Mouse (Mus musculus): ENCODE measurements around the gene Ankfn1. TPM values are rescaled to one million over a fixed set of nuclear protein-coding genes. Genes with fewer than 3 reads are reported as not detected.

Ankfn1 gene
- polyA plus RNA-seq, 1 experiment from 2014 or later, result 0.16 TPM

DNA sequence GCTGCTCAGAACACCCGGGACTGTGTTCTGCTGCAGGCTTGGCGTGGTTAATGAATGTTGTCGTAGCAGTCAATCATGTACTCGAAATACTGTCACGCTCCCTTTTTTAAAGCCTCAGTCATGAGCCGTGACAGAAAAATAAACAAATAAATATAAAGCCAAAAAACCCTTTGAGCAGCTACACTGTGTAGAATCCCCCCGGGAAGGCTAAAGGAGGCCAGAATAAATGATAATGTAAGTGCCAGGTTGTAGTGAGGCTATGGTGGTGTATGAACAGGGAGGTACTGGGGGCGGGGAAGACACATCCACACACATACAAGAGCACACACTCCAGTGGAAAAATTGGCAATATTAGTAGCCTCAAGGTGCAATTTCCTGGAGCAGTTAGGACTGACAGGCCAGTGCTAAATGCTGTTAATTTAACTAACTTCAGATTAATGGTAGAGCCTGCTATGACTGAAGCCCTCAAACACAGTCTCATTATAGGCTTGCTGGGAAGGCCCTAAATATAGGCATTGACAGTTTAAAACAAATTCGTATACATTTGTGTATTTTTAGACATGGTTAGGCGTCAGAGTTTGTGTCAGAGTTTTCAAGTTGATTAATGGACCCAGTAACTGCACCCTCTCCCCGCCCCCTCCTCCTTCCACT, 270.7 kb downstream of the Ankfn1 start:
- Histone ChIP-seq H3K4me3 (ENCODE audit: low read length) (no peak overlapping the region), H3K36me3 (ENCODE audit: insufficient read depth, low read length) (no peaks in the 10 kb centered on the region), H3K9ac (replicated peaks; ENCODE audit: low read length) (no peak overlapping the region), H3K4me2 (replicated peaks; ENCODE audit: low read depth, low read length) (no peak overlapping the region), H3K4me1 (ENCODE audit: insufficient read depth, low read length) (peaks cover 18% of the 10 kb centered on the region), H3K9me3 (ENCODE audit: low read length) (no peaks in the 10 kb centered on the region), H3K27me3 (ENCODE audit: insufficient read depth, low read length) (peaks cover 8% of the 10 kb centered on the region; the same call in 1 of the 2 replicates), H3K27ac (ENCODE audit: low read length) (no peak overlapping the region)
- peak; percentile 36; the same call in 1 of the 2 replicates for ATAC-seq (ENCODE audit: low FRiP score, low TSS enrichment)
- WGBS, result 24% methylated on average over 11 of the region's 11 CpGs

DNA sequence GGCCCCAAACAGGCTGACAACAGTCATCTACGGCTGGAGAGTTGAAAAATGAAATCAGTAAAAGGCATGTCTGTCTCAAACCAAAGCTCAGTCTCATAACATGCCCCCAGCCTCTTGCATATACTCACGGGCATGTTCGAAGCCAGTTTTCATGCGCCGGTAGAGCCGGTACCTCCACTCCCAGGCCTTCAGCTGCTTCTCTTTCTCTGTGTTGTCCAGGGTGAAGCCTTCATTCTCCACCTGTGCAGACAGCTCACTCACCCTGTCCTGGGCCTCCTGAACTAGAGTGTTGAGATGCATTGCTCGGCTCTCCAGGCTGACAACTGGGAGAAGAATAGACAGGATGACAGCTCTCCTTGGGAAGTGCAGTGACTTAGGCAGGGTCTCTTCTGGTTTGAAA, 272.4 kb downstream of the Ankfn1 start:
- Histone ChIP-seq H3K27ac (ENCODE audit: low read length) (no peak overlapping the region), H3K36me3 (ENCODE audit: insufficient read depth, low read length) (no peaks in the 10 kb centered on the region), H3K27me3 (ENCODE audit: insufficient read depth, low read length) (peaks cover 6% of the 10 kb centered on the region; the same call in 1 of the 2 replicates), H3K4me2 (replicated peaks; ENCODE audit: low read depth, low read length) (no peak overlapping the region), H3K4me1 (ENCODE audit: insufficient read depth, low read length) (peaks cover 18% of the 10 kb centered on the region), H3K9ac (replicated peaks; ENCODE audit: low read length) (no peak overlapping the region), H3K9me3 (ENCODE audit: low read length) (no peaks in the 10 kb centered on the region), H3K4me3 (ENCODE audit: low read length) (no peak overlapping the region)
- no peak for ATAC-seq (ENCODE audit: low FRiP score, low TSS enrichment)
- WGBS, result 85% methylated on average over 7 of the region's 7 CpGs

DNA sequence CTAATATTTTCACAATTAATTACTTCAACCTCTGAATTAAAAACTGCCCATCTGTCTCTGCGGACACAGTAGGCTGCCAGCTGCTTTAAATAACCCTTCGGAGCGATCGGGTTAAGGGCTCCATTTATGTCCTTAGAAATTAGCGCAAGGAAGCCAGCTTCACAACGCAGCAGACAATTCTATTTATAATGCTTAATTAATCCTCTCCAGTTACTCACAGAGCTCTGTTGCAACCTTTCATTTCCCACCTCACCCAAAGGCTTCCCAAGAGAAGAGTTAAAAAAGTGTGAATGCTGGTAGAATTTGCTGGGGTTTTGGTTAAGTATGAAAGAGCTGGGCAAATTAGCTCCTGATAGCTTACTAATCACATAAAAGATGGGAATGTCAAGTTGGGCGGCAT, 275.7 kb downstream of the Ankfn1 start:
- Histone ChIP-seq H3K4me1 (ENCODE audit: insufficient read depth, low read length) (peaks cover 4% of the 10 kb centered on the region), H3K9me3 (ENCODE audit: low read length) (no peaks in the 10 kb centered on the region), H3K9ac (replicated peaks; ENCODE audit: low read length) (no peak overlapping the region), H3K27me3 (ENCODE audit: insufficient read depth, low read length) (no peaks in the 10 kb centered on the region), H3K4me3 (ENCODE audit: low read length) (no peak overlapping the region), H3K27ac (ENCODE audit: low read length) (no peak overlapping the region), H3K36me3 (ENCODE audit: insufficient read depth, low read length) (no peaks in the 10 kb centered on the region), H3K4me2 (replicated peaks; ENCODE audit: low read depth, low read length) (no peak overlapping the region)
- no peak for ATAC-seq (ENCODE audit: low FRiP score, low TSS enrichment)
- WGBS, result 48% methylated on average over 7 of the region's 7 CpGs

DNA sequence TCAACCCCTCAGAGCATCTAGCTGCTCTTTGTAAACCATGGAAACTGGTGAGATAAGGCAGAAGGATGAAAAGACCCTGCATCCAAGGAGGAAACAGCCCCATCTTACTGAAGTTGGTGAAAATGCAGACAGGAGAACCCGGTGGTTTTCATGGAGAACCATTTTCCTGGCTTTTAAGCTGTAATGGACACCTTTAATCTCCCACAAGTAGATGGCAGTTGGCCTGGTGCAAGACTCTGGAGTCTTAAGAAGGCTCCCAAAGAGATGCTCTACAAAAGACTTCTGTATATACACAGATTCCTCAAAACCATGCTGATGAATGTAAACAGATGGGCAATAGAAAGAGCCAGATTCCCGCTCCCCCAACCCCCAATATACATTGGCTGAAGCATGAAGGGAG, 276.5 kb downstream of the Ankfn1 start:
- 86% methylated on average over 2 of the region's 2 CpGs for WGBS
- no peak overlapping the region for H3K9ac ChIP-seq (replicated peaks; ENCODE audit: low read length)
- H3K9me3 ChIP-seq (ENCODE audit: low read length), result no peaks in the 10 kb centered on the region
- H3K4me1 ChIP-seq (ENCODE audit: insufficient read depth, low read length), result no peaks in the 10 kb centered on the region
- H3K4me2 ChIP-seq (replicated peaks; ENCODE audit: low read depth, low read length), result no peak overlapping the region
- H3K4me3 ChIP-seq (ENCODE audit: low read length), result no peak overlapping the region
- H3K27ac ChIP-seq (ENCODE audit: low read length), result no peak overlapping the region
- no peak for ATAC-seq (ENCODE audit: low FRiP score, low TSS enrichment)
- H3K36me3 ChIP-seq (ENCODE audit: insufficient read depth, low read length), result no peaks in the 10 kb centered on the region
- H3K27me3 ChIP-seq (ENCODE audit: insufficient read depth, low read length), result no peaks in the 10 kb centered on the region

DNA sequence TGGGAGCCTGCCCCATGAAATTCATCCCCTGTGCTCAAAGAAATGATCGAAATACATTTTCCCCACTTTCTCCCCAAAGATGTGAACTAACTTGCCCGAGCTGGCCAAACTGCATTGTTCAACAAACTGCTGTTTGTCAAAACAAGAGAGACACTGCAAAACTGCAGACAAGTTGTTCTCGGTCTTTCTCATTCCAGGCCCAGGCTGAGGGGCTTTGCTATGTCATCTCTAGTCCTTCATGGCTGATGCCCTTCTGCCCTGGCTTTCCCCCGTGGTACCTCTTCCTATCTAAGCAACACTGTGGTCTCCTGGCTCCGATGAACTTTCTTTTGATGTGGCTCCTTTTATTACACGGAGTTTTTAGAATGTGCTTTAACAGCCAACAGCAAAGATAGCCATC, 296.4 kb downstream of the Ankfn1 start:
- H3K4me2 ChIP-seq (replicated peaks; ENCODE audit: low read depth, low read length), result no peak overlapping the region
- 0 out of 2 replicates have a peak, but pooled peaks cover under 1% of the 10 kb centered on the region for H3K4me1 ChIP-seq (ENCODE audit: insufficient read depth, low read length)
- no peaks in the 10 kb centered on the region for H3K27me3 ChIP-seq (ENCODE audit: insufficient read depth, low read length)
- H3K36me3 ChIP-seq (ENCODE audit: insufficient read depth, low read length), result no peaks in the 10 kb centered on the region
- no peaks in the 10 kb centered on the region for H3K9me3 ChIP-seq (ENCODE audit: low read length)
- ATAC-seq (ENCODE audit: low FRiP score, low TSS enrichment), result no peak
- no peak overlapping the region for H3K9ac ChIP-seq (replicated peaks; ENCODE audit: low read length)
- H3K4me3 ChIP-seq (ENCODE audit: low read length), result no peak overlapping the region
- 35% methylated on average over 6 of the region's 6 CpGs for WGBS
- no peak overlapping the region for H3K27ac ChIP-seq (ENCODE audit: low read length)

DNA sequence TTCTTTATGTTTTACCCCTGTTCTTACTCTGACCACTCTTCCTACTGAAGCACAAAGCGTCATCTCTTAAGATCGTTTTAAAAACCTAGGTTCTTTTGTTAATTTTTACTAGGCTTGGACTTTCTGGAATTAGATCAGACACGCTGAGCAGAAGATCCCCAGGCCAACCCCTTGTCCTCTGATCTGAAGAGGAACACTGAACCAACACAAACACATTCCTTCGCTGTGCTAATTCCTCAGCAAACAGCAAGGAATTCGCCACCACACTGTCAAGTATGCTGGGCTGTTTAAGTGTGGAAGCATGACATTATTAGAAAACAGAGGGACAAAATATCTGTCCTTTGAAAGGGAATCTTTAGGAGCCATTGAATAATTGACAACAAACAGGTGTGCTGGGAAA, 300.5 kb downstream of the Ankfn1 start:
- 0 out of 2 replicates have a peak, but pooled peaks cover 5% of the 10 kb centered on the region for H3K4me1 ChIP-seq (ENCODE audit: insufficient read depth, low read length)
- no peak for ATAC-seq (ENCODE audit: low FRiP score, low TSS enrichment)

DNA sequence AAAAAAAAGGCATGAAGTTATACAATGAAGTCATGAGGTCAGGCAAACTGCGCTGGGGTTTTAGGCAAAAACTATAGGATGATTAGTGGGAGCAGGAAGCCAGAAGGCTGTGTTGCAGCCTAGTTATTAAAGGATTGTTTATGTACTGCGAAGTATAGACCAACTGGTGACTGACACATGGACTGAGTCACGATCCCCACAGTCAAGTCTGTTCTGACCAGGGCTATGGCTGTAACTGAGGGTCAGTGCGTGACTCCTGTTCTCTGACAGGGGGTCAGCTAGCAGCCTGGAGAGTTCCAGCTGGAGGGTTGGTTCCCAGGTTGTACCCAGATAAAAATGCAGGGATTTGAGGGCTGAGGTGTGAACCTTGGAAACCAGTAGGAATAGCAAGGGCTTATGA, 301.4 kb downstream of the Ankfn1 start:
- H3K27me3 ChIP-seq (ENCODE audit: insufficient read depth, low read length), result no peaks in the 10 kb centered on the region
- no peaks in the 10 kb centered on the region for H3K9me3 ChIP-seq (ENCODE audit: low read length)
- WGBS, result 57% methylated on average over 4 of the region's 4 CpGs
- no peak overlapping the region for H3K27ac ChIP-seq (ENCODE audit: low read length)
- ATAC-seq (ENCODE audit: low FRiP score, low TSS enrichment), result no peak
- no peak overlapping the region for H3K4me2 ChIP-seq (replicated peaks; ENCODE audit: low read depth, low read length)
- no peak overlapping the region for H3K9ac ChIP-seq (replicated peaks; ENCODE audit: low read length)
- H3K36me3 ChIP-seq (ENCODE audit: insufficient read depth, low read length), result no peaks in the 10 kb centered on the region
- H3K4me3 ChIP-seq (ENCODE audit: low read length), result no peak overlapping the region
- 0 out of 2 replicates have a peak, but pooled peaks cover 5% of the 10 kb centered on the region for H3K4me1 ChIP-seq (ENCODE audit: insufficient read depth, low read length)

More for the DNA sequence above, 300.5 kb downstream of the Ankfn1 start:
- Histone ChIP-seq H3K9me3 (ENCODE audit: low read length) (no peaks in the 10 kb centered on the region), H3K36me3 (ENCODE audit: insufficient read depth, low read length) (no peaks in the 10 kb centered on the region), H3K27ac (ENCODE audit: low read length) (no peak overlapping the region), H3K27me3 (ENCODE audit: insufficient read depth, low read length) (no peaks in the 10 kb centered on the region), H3K4me2 (replicated peaks; ENCODE audit: low read depth, low read length) (no peak overlapping the region), H3K9ac (replicated peaks; ENCODE audit: low read length) (no peak overlapping the region), H3K4me3 (ENCODE audit: low read length) (no peak overlapping the region)
- 50% methylated on average over 5 of the region's 5 CpGs for WGBS

DNA sequence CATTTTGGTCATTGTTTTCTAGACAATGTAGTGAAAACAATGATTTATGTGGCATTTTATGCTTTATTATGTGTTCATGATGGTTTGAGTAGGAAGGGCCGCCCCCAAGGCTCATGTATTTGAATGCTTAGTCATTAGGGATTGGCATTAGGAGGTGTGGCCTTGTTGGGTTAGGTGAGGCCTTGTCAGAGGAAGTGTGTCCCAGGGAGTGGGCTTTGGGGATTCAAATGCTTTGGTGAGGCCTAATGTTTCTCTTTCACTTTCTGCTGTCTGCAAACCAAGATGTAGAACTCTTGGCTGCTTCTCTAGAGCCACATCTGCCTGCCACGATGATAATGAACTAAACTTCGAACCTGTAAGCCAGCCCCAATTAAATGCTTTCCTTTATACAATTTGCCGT, 304.6 kb downstream of the Ankfn1 start:
- ATAC-seq (ENCODE audit: low FRiP score, low TSS enrichment), result no peak
- WGBS, result 86% methylated on average over 4 of the region's 4 CpGs
- 0 out of 2 replicates have a peak, but pooled peaks cover 5% of the 10 kb centered on the region for H3K4me1 ChIP-seq (ENCODE audit: insufficient read depth, low read length)

DNA sequence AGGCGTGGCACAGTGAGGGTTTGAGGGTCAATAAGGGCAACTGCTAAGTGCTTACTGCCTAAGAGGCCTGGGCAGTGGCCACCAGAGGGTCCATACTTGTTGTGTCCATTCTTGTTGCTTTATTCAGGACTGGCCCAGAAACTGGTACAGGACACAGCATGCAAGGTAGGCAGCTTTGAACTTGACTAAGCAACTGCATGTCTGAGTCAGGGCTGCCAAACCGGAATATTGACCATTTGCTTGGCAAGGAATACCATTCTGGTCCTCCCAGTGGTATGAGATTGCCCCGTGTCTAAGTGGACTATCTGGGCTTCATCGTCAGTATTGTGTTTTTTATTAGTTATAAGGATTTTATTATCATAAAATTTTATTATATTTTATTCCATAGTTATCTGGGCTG, 312.1 kb downstream of the Ankfn1 start:
- ATAC-seq (ENCODE audit: low FRiP score, low TSS enrichment), result no peak
- H3K4me1 ChIP-seq (ENCODE audit: insufficient read depth, low read length), result no peaks in the 10 kb centered on the region
- H3K27ac ChIP-seq (ENCODE audit: low read length), result no peak overlapping the region
- H3K4me3 ChIP-seq (ENCODE audit: low read length), result no peak overlapping the region
- no peak overlapping the region for H3K9ac ChIP-seq (replicated peaks; ENCODE audit: low read length)
- WGBS, result 86% methylated on average over 4 of the region's 4 CpGs
- no peaks in the 10 kb centered on the region for H3K9me3 ChIP-seq (ENCODE audit: low read length)
- no peaks in the 10 kb centered on the region for H3K27me3 ChIP-seq (ENCODE audit: insufficient read depth, low read length)
- no peak overlapping the region for H3K4me2 ChIP-seq (replicated peaks; ENCODE audit: low read depth, low read length)
- H3K36me3 ChIP-seq (ENCODE audit: insufficient read depth, low read length), result no peaks in the 10 kb centered on the region

More for the DNA sequence above, 304.6 kb downstream of the Ankfn1 start:
- no peak overlapping the region for H3K4me3 ChIP-seq (ENCODE audit: low read length)
- no peak overlapping the region for H3K27ac ChIP-seq (ENCODE audit: low read length)
- no peaks in the 10 kb centered on the region for H3K27me3 ChIP-seq (ENCODE audit: insufficient read depth, low read length)
- H3K9ac ChIP-seq (replicated peaks; ENCODE audit: low read length), result no peak overlapping the region
- no peaks in the 10 kb centered on the region for H3K36me3 ChIP-seq (ENCODE audit: insufficient read depth, low read length)
- no peak overlapping the region for H3K4me2 ChIP-seq (replicated peaks; ENCODE audit: low read depth, low read length)
- H3K9me3 ChIP-seq (ENCODE audit: low read length), result no peaks in the 10 kb centered on the region

DNA sequence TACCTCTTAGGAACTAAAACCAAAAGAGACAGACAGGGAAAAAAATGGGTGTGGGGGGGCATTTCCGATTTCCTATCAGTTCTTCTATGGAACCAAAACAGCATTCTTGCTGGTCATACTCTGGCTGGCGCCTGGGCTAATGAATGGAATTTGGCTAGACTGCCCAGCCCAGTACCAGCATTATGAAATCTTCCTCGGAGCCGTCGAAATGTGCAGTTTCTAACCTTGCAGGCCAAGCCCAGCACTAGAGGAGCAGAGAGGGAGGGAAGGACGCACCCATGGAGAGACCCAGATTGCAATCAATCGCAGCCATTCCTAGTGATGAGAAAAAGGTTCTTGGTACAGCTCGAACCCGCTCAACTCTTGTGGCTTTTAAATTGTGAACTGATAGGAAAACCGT, 315.2 kb downstream of the Ankfn1 start:
- 85% methylated on average over 10 of the region's 10 CpGs for WGBS
- Histone ChIP-seq H3K36me3 (ENCODE audit: insufficient read depth, low read length) (no peaks in the 10 kb centered on the region), H3K9me3 (ENCODE audit: low read length) (no peaks in the 10 kb centered on the region), H3K27me3 (ENCODE audit: insufficient read depth, low read length) (no peaks in the 10 kb centered on the region), H3K4me3 (ENCODE audit: low read length) (no peak overlapping the region), H3K4me1 (ENCODE audit: insufficient read depth, low read length) (no peaks in the 10 kb centered on the region), H3K27ac (ENCODE audit: low read length) (no peak overlapping the region), H3K4me2 (replicated peaks; ENCODE audit: low read depth, low read length) (no peak overlapping the region), H3K9ac (replicated peaks; ENCODE audit: low read length) (no peak overlapping the region)
- no peak for ATAC-seq (ENCODE audit: low FRiP score, low TSS enrichment)
